Mouse (Mus musculus): ENCODE measurements around the gene Jhy.

Gene Jhy

GRCm38 (mm10) chr9:40927351-40927980 lies 36.5 kb downstream of the Jhy start:
- in situ Hi-C loops (cut with MboI; ENCODE audit: low sequenced_read_pairs) = no loop called here

- in situ Hi-C loops (cut with MboI; ENCODE audit: low sequenced_read_pairs) = no loop called here
Observed at GRCm38 (mm10) chr9:40917871-40918613, 45.9 kb downstream of the Jhy start.

DNA sequence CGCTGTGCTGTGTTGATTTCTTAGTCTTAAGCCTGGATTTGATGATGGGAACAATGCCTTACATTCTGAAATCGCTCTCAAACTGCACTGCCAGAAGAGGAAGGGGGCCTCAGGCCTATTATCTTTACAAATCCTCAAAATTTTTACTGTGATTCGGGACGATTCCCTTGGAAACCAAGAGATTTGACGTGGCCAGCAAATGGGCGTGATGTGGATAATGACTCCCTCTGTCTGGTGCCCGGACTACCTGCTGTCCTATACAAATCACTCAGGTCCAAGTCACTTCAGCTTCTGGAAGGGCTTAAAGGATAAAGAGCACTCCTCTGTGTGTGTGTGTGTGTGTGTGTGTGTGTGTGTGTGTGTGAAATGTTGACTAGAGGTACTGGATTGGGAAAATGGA lies 55.0 kb downstream of the Jhy start:
- in situ Hi-C loops (cut with MboI; ENCODE audit: low sequenced_read_pairs) = no loop called here

- in situ Hi-C loops (cut with MboI; ENCODE audit: low sequenced_read_pairs) = no loop called here
Observed at GRCm38 (mm10) chr9:40908411-40908810, 55.5 kb downstream of the Jhy start.

DNA sequence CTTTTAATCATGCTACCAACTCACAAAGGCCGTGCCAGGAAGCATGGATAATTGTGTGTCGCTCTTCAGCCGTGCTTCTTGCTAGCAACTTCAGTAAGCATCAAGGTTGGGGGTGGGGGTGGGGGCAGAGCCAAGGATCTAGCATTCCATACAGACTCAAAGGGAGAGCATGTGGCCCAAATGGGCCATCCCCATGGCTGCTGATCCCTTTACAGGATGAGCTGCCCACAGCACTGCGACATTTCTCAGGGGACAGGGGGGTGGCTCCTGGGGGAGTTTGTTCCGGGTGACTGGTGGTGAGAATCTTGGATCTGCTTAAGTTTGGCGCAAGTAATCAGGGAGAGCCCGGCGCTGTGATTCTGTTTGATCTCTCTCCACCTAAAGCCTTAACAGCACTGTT lies 56.5 kb downstream of the Jhy start:
- in situ Hi-C loops (cut with MboI; ENCODE audit: low sequenced_read_pairs) = no loop called here

- in situ Hi-C loops (cut with MboI; ENCODE audit: low sequenced_read_pairs) = no loop called here
Observed at GRCm38 (mm10) chr9:40892456-40892855, 71.5 kb downstream of the Jhy start.

DNA sequence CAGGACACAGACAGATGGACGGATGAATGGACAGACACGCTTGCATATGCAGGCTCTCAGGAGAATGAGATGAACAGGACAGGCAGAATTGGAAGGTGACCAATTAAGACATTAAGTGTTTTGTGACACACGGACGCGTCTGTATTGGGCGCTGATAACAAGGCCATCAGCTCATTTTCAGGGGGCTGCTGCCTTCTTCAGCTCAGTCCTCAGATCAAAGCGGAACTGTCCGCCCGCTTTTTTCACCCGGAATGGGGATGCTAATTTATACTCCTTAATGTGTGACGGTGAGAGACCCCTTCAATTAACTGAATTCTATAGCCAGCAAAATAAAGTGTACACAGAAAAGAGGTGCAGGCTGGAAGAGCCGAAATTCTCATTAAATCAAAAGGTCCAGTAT lies 74.5 kb downstream of the Jhy start:
- in situ Hi-C loops (cut with MboI; ENCODE audit: low sequenced_read_pairs) = no loop called here

DNA sequence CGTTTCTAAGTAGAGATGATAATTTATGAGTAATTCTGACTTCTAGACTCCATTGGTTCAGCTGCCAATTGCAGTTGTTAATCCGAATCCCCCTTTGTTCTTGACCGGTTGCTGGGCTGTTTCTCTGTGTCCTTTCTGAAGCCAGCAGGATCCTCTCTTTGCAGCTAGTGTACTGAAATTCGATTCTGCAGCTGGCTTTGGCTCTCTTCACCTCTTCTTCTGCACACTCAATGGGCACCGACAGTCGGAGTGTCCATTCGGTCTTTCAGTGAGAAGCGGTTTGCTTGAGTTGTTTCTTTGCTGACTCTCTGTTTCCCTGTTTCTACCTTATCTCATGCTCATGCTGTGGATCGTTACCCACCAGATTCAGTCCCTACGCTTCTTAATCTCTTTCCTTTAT lies 78.2 kb downstream of the Jhy start:
- in situ Hi-C loops (cut with MboI; ENCODE audit: low sequenced_read_pairs) = no loop called here

- in situ Hi-C loops (cut with MboI; ENCODE audit: low sequenced_read_pairs) = no loop called here
Observed at GRCm38 (mm10) chr9:40878998-40879397, 84.9 kb downstream of the Jhy start.

DNA sequence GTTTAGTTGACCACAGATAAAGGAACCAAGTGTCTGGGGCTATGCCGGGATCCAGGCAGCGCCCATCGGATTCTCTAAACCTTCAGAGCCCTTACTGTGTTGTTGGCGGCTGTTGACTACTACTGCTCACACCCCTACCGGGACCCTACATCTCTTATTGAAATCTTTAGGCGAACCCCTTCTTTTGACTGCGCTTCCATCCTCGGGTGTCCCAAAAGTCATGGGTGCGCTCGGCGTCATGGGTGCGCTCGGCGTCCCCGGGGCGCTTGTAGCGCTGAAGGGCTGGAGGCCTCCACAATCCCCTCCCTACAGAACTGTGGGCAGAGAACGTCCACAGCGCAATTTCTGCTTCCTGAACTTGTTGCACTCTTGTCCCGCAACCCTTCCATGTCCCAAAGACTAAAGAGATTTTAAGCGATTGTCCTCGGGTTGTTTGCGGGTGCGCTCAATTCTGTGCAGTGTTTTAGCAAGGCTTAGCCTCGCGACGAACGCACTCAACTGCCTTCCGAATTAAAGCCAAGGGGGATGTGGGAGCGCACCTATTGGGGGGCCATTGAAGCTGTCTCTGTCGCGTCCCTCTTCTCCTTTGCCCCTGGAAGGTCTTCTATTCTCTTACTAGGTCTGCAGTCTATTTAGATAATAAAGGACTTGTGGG lies 85.5 kb downstream of the Jhy start:
- in situ Hi-C loops (cut with MboI; ENCODE audit: low sequenced_read_pairs) = no loop called here

DNA sequence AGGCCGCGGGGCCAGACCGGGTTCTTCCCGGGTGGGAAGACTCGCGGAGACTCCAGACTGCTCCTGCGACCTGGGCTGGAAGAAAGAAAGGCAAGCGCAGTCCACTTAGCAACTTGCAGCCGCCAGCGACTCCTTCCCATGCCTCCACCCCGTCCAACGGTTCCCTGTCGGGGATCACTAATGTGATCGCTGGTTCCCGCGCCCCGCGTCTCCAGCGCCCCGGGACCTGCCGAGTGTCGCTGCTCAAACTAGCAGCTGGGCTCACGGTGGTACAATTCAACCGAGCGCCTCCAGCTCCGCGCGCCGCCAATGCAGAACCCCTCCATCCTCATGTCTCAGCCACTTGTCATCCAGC lies 86.1 kb downstream of the Jhy start:
- in situ Hi-C loops (cut with MboI; ENCODE audit: low sequenced_read_pairs) = no loop called here

DNA sequence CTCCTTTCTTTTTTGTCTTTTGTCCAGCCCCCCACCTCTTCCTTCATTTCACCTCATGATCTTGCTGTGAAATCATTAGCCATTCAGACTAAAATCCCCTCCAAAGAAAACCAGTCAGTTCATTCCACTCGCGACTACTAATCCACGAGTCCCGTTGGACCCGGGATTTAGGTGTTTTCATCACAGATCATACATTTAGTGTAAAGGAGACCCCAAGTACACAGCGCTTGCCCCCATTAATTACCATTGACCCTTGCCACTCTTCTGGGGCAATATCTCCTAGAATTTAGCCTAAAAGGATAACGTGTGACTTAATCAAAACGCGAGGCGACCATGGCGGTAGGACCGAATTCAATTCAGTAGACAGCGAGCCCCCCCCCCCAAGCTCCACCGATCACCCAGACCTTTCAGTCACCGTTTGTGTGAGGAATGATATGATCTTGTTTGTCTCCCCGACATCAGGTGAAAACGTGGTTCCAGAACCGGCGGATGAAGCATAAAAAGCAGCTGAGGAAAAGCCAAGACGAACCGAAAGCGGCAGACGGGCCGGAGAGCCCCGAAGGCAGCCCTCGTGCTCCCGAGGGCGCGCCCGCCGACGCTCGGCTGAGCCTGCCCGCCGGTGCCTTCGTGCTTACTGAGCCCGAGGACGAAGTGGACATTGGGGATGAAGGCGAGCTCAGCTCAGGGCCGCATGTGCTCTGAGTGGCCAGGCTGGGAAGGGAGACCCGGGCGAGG lies 86.6 kb downstream of the Jhy start:
- in situ Hi-C loops (cut with MboI; ENCODE audit: low sequenced_read_pairs) = no loop called here

DNA sequence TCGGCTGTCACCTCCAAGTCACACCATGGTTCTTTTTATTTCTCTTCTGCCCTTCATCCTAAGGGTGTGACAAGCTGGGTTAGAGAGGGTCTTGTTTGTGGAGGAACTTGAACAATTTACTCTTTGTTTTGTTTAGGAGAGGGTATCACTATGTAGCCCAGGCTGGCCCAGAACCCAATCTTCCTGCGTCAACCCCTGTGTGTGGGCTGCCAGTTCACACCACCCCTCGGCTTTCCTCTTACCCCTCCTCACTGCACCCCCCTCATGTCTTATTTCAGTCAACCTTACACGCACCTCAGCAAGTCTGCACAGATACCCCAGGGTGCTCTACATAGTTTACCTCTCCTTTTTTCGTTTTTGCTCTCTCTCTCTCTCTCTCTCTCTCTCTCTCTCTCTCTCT lies 87.2 kb downstream of the Jhy start:
- in situ Hi-C loops (cut with MboI; ENCODE audit: low sequenced_read_pairs) = no loop called here

GRCm38 (mm10) chr9:40876164-40876563 lies 87.8 kb downstream of the Jhy start:
- in situ Hi-C loops (cut with MboI; ENCODE audit: low sequenced_read_pairs) = no loop called here

GRCm38 (mm10) chr9:40875431-40875830 lies 88.5 kb downstream of the Jhy start:
- in situ Hi-C loops (cut with MboI; ENCODE audit: low sequenced_read_pairs) = no loop called here

- in situ Hi-C loops (cut with MboI; ENCODE audit: low sequenced_read_pairs) = no loop called here
Observed at GRCm38 (mm10) chr9:40874961-40875360, 89.0 kb downstream of the Jhy start.

- in situ Hi-C loops (cut with MboI; ENCODE audit: low sequenced_read_pairs) = no loop called here
Observed at GRCm38 (mm10) chr9:40873556-40874470, 90.1 kb downstream of the Jhy start, which contains the start of gene Bsx. Gene Bsx (plus strand): TSS chr9:40874127.

DNA sequence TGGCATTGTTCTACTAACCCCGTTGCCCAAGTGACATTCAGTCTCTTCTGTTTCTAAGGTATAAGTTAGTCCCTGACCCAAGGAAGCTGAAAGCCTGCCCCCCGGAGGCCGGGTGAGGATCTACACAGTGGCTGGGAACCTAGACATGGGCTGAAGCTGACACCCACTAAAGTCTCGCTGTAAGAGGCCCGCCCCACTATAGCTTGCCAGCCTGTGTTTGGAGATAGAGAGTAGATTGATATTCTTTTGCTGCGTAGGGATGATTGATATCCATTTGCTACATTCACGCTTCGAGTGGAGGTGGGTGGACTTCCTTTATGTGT lies 91.8 kb downstream of the Jhy start:
- in situ Hi-C loops (cut with MboI; ENCODE audit: low sequenced_read_pairs) = no loop called here

GRCm38 (mm10) chr9:40871369-40872155 lies 92.4 kb downstream of the Jhy start:
- in situ Hi-C loops (cut with MboI; ENCODE audit: low sequenced_read_pairs) = no loop called here

- in situ Hi-C loops (cut with MboI; ENCODE audit: low sequenced_read_pairs) = no loop called here
Observed at GRCm38 (mm10) chr9:40870331-40870730, 93.6 kb downstream of the Jhy start.

Data from CH12F3 (cell line).